Mouse (Mus musculus): Measurements from ENCODE around the gene Srrm3.

The Srrm3 gene

DNA sequence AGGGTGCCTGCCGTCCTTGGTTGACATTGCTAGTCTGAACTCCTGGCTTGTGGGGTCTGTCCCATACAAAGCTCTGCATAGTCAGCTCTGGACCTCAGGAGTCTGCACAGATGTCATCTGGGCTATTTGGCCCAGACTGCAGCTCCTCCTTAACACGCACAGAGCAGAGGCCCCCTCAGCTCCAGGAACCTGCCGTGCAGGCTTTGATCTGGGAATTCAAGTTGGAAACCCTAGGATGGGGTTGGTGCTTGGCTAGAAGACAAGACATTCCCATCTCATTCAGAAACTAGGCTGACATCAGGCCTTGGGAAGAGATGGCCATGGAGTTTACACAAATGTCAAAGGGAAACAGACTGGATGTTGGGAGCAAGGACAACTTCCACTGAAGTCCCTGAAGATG is 17.8 kb downstream of the Srrm3 start:
- no peak for DNase-seq

DNA sequence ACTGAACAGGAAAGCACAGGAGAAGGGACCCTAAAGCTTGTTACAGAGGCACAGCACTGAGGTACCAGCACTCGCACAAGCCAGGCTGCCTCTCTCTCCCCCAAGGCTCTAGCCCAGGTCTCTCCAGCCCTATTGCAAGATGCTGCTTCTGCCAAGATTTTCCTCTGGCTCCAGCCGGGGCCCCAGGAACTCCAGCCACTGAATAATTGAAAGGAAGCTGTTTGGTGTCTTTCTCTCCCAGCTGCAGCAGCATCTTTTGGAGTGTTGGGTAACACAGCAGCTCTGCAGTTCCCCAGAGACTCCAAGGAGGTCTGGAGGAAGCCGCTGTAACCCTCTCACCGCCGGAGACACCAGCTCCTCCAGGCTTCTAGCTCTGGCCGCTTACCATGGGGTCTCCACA is 19.5 kb downstream of the Srrm3 start:
- DNase-seq: no peak

- no peak for DNase-seq
Observed at GRCm38 (mm10) chr5:135829381-135829780, 22.7 kb downstream of the Srrm3 start.

DNA sequence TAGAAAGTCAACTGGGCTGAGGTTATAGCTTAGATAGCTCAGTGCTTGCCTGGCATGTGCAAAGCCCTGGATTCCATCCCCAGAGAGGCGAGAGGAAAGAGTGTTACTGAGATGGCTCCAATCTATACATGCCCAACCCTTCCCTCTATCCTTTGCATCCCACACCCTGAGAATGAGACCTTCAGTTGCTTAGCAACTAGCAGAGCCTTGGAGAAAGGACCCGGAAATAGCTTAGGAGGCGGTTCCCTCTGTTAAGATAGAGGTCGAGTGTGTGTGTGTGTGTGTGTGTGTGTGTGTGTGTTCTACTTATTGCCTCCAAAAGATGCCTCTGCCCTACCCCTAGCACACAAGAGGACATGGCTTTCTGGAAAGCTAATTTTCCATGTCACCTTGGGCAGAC is 26.0 kb downstream of the Srrm3 start:
- DNase-seq: no peak

- DNase-seq: peak; percentile 41 to 60
Observed at GRCm38 (mm10) chr5:135834769-135835491, 28.2 kb downstream of the Srrm3 start.

DNA sequence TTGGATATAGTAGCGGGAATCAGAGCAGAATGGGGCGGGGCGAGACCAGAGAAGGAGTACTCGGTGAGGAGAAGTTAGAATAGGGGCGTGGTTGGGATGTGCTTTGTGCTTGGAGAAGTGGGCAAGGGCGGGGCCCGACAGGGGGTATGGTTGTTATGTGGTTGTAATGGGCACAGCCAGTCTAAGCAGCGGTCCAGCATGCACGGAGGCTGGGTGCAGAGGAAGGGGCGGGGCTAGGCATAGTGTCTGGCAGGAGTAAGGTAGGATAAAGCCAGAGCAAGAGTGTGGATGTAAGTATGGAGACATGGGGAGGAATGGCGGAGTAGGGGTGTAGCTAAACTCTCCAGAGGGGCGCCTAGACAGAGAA is 28.8 kb downstream of the Srrm3 start:
- no peak for DNase-seq

DNA sequence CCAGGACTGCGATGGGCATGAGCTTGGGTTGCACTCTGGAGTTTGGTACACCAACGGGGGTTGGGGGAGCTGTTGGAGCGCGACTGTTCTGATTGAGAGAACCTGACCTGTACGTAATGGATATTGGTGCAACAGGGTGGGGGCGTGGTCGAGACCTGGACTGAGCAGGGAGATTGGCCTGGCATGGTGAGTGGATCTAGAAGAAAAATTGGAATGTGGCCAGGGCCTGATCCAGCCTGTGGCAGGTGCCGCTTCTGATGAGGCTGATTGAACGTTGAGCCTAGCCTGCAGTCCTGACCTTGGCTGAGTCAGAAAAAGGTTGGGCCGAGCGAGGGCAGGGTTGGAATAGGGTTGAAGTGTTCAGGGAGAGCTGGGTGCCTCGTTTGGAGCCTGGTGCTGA is 29.3 kb downstream of the Srrm3 start:
- DNase-seq: no peak

- DNase-seq: no peak
Observed at GRCm38 (mm10) chr5:135841651-135842050, 35.0 kb downstream of the Srrm3 start.

- DNase-seq: no peak
Observed at GRCm38 (mm10) chr5:135843418-135843817, 36.7 kb downstream of the Srrm3 start.

GRCm38 (mm10) chr5:135845676-135846320 is 39.1 kb downstream of the Srrm3 start:
- no peak for DNase-seq

GRCm38 (mm10) chr5:135847460-135847859 is 40.8 kb downstream of the Srrm3 start:
- DNase-seq: no peak

GRCm38 (mm10) chr5:135847881-135848280 is 41.2 kb downstream of the Srrm3 start:
- no peak for DNase-seq

GRCm38 (mm10) chr5:135851024-135851423 is 44.3 kb downstream of the Srrm3 start:
- no peak for DNase-seq

DNA sequence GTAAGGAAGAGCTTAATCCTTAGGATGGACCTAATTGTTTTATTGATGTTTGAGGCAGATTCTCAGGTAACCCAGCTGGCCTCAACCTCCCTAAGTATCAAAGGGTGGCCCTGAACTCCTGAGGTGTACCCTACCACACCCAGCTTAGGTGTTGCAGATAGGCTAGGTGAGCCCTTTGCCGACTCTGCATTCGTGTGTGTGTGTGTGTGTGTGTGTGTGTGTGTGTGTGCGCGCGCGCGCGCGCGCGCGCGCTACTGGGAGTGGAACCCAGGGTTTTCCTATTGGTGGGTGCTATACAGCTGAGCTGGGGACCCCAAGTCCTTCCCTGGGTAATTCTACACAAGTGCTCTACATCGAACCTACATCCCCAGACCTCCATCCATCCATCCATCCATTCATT is 44.8 kb downstream of the Srrm3 start:
- DNase-seq: no peak

DNA sequence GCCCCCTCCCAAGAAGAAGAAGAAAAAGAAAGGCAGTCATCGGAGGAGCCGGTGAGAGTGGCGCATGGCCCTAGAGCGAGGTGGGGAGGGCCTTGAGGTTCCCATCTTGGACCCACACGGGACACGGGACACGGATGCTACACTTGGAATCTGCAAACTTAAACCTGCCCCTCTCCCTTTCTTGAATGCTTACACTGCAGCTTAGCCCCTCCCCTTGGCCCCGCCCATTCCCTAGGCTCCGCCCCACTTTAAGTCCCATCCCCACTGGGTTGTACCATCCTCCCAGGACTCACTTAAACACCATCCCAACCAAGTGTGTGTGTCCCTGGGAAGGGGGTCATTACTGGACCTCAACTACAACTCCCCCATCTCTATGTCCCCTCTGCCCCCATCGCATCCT is 45.7 kb downstream of the Srrm3 start:
- no peak for DNase-seq

DNA sequence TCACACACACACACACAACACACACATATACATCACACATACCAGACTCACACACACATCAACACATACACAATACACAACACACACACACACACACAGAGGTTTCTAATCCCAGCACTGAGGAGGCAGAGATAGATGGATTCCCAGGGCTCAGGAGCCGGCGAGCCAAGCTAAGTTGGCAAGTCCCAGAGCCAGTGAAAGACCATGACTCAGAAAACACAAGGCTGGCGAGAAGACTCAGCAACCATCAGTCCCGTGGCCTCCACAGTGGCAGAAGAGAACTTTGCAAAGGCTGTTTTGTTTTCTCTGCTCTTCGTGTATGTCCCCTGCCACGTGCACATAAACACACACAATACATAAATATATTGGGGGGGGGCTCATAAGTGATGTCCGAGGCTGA is 47.0 kb downstream of the Srrm3 start:
- DNase-seq: no peak

DNA sequence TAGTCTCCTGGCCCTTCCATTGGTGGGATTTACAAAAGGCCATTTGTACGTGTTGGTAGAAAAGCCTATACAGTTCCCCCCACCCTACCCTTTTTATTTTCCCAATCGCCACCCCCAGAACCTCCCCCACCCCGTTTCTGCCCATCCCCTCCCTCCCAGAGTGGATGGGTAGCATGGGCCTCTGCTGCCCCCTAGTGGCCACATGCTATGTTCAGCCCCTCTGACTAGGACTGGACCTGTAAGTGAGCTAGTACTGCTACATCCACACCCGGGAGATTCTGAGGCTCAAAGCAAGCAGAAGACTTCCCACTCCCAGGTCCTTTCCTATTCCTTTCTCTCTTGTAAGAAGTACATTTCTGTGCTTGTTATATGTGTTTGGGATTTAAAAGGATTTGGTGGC is 48.5 kb downstream of the Srrm3 start:
- DNase-seq: peak; percentile 62 to 64

DNA sequence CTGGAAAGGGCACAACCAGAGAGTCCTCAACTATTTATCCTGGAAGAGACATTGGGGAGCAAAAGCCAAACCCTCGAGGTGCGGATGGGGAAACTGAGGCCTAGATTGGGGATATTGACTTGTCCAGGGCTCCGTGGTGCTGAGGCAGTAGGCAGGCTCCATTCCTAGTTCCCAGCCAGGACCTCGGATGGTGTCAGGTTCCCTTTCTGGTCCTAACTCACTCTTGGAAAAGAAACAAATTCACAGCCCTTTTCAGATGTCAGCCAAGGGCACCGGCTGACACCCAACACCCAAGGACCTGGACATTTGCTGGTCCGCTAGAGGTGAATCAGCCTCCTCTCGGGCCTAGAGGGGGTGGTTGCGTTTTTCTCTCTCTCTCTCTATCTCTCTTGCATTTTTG is 60.0 kb downstream of the Srrm3 start:
- DNase-seq: no peak

GRCm38 (mm10) chr5:135867637-135868593 is 61.2 kb downstream of the Srrm3 start:
- peak in 1 of 2 experiments; percentile 25 for DNase-seq

DNA sequence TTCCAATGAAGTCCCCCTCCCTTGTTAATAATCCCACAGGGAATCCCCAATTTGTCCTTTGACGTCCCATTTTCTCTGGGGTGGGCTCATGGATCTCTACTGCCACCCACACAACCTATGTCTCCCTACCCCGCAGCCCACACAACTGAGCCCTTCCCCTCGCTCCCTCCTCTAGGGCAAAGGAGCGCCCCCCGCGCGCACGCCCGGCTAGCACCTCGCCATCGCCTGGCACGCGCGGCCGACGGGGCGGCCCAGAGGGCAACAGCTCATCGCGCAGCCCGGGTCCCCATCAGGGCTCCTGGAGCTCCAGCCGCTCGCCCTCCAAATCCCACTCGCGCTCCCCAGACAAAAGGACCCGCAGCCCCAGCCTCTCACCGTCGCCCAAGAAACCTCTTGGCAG is 62.0 kb downstream of the Srrm3 start:
- no peak for DNase-seq

GRCm38 (mm10) chr5:135869661-135870423 is 63.2 kb downstream of the Srrm3 start:
- no peak for DNase-seq

GRCm38 (mm10) chr5:135870505-135870904 is 63.8 kb downstream of the Srrm3 start:
- no peak for DNase-seq

DNA sequence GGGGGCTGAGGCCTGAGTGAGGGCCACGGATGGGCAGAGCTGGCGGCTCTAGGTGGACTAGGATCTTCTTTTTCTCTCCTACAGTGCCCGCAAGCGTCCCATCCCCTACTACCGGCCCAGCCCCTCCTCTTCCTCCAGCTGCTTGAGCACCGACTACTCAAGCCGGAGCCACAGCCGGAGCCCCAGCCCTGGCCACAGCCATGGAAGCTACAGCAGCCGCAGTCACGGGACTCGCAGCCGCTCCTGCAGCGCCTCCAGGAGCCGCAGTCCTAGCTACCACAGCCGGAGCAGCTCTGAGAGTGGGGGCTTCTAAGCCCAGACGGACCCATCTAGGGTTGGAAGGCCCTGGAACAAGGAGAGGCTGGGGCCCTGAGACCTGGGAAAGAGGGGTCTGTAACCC is 66.3 kb downstream of the Srrm3 start:
- no peak for DNase-seq
